Mouse (Mus musculus): ENCODE results near the gene Jarid2.

Jarid2 gene

DNA sequence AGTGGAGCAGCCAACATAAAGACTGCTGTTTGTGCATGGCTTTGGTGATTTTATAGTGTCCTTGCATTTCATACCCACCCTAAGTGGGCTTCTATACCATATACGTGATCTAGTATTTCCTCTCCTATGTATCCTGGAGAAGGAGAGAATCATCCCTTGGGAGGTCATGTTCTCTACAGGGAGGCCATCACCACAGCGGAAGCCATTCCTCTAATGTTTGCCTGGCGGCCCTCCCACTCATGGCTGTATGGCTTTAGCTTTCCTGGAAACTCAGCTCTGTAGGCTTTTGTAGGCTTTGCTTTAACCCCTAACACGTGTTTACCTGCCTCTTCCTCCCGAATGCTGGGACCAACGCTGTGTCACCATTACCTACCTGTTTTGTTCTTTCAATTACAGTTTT, 108.2 kb downstream of the Jarid2 start:
- no peak for DNase-seq (ENCODE audit: low spot score in 2 of 2)

DNA sequence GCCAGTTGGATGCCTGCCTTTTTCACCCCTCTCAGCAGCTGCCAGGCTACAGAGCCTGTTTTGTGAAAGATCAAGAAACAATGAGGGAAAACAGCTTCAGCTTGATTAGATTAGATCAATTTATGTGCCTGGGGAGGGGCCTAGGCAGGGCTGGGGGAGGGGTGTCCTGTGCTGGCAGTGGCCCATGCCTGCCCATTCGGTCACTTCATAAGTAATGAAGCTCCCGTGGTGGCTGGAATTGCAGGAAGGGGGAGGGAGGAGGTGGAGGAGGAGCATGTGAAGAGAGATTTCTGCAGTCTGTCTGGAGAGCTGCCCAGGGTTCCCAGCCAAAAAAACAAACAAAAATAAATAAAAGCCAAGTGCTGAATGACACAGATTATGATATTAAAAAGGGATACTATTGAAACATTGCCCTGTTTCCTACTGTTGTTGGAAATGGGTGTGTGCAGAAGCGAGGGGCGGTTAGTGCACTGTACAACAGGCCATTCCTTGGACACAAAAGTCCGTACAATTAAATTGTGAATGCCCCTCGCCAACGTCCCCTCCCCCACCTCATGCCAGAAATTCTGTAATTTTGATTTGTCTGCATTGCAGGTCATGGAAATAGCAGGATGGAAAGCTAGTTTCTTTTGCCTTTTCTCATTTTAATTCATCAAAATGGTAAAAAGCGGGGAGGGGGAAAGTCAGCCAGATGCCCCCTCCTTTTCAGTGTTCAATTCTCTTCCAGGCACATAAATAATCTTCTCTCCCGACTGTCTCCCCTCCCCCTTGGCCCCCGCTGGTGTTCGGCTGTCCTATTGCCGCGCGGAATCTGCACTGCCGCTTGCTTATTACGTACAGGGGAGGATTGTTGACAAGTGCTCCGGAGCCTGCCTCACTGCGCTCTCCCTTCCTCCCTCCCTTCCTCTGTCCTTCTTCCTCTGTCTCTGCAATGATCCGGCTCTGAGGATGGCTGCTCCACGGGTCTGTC, 110.9 kb downstream of the Jarid2 start:
- peak; percentile 71 for DNase-seq (ENCODE audit: low spot score in 2 of 2)

DNA sequence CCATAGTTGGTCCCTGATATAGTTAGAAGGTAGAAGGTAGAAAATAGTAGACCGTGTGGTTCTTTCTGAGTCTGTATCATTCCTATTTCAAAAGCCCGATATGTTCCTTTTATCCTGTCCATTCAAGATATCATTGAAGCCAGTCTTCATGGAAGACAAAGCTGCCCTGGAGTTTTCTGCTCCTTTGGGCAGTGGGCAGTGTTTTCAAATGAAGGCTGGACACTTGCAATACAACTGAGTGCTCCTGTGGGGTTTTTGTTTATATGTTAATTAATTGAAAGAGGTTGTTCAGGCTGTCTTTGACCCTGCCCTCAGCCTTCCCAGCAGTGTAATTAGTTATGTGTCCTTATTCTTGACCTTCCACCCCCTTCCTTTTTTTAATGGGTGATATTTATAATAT, 122.2 kb downstream of the Jarid2 start:
- DNase-seq (ENCODE audit: low spot score in 2 of 2), result no peak

DNA sequence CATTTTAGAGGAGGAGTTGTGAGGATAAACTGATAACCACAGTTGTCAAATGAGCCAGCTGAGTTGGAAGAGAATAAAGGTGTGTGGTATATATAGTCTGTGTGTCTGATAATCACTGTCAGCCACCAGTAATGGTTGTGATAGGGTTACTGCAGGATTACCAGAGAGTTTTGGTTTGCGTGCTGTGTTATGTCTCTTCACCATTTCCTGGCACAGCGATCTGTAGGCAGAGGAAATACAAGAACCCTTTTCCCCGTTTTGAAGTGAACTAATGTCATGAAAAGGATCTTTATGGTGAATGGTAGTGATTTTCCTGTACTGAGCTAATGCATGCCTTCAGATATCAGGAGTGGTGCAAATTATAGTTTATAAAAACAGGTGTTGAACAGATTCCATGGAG, 122.8 kb downstream of the Jarid2 start:
- DNase-seq (ENCODE audit: low spot score in 2 of 2), result no peak

DNA sequence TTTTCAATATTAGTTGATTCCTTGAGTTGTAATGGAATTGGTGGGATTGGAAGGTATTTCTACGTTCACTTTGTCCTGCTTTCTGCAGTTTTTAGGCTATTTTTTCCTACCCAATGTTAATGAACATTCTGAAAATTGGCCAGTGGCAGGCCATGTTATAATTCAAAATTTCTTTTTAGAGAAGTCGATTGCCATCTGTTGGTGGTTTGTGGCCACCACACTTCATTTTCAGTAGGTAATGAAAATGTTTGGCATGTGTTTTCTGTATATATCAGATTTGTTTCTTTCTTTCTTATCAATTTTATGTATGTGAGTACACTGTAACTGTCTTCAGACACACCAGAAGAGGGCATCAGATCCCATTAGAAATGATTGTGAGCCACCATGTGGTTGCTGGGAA, 136.3 kb downstream of the Jarid2 start:
- no peak for DNase-seq (ENCODE audit: low spot score in 2 of 2)

DNA sequence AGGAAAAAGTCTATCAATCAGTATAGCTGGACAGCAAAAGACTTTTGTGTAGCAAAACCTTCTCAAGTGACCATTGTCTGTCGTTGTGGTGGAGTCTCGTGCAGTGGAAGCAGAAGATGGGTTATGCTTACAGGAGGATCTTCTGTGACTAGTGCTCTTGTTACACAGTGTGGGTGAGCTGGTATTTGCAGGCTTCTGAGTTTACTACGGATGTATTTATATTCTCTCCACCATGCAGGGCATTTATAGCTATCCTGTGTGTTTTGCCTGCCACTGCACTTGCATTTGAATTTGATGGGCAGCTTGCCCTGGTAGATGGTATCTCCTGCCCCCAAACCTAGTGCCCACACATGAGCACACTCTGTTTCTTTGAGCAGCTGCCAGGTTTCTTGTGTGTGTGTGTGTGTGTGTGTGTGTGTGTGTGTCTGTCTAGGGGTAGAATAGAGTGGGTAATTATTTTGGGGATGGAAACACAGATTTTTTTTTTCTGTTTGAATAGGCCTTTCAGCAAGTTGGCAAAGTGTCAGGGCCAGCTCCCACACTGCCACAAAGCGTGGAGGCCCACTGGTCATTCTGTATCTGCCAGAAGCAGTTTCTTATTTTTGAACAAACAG, 138.9 kb downstream of the Jarid2 start:
- DNase-seq (ENCODE audit: low spot score in 2 of 2), result peak; percentile 47 to 49

DNA sequence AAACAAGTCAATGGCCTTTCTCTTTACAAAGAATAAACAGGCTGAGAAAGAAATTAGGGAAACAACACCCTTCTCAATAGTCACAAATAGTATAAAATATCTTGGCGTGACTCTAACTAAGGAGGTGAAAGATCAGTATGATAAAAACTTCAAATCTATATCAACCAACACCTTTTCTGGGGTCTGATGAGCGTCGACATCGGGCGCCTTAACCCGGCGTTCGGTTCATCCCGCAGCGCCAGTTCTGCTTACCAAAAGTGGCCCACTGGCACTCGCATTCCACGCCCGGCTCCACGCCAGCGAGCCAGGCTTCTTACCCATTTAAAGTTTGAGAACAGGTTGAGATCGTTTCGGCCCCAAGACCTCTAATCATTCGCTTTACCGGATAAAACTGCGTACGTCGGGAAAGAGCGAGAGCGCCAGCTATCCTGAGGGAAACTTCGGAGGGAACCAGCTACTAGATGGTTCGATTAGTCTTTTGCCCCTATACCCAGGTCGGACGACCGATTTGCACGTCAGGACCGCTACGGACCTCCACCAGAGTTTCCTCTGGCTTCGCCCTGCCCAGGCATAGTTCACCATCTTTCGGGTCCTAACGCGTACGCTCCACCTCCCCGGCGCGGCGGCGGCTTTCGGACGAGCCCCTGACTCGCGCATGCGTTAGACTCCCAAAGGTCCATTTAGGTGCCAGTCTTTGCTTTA, 140.3 kb downstream of the Jarid2 start:
- peak; percentile 100 for DNase-seq (ENCODE audit: low spot score in 2 of 2)

DNA sequence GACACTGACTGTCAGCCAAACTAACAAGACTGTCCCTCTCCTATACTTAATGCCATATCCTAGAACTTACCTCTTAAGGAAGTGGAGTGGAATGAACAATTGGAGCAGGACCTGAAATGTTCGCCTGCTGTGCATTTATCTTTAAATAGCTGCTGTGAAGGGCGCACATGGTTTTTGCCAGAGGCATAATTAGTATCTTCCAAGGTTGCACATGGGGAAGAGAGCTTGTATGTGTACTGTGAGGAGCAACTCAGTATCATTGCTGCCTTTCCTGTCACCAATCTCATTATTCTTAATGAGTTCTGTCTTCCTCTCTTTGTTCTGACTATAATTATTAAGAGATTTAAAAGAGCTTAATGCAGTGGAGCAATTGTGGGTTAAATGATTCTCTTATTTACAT, 147.5 kb downstream of the Jarid2 start:
- no peak for DNase-seq (ENCODE audit: low spot score in 2 of 2)

DNA sequence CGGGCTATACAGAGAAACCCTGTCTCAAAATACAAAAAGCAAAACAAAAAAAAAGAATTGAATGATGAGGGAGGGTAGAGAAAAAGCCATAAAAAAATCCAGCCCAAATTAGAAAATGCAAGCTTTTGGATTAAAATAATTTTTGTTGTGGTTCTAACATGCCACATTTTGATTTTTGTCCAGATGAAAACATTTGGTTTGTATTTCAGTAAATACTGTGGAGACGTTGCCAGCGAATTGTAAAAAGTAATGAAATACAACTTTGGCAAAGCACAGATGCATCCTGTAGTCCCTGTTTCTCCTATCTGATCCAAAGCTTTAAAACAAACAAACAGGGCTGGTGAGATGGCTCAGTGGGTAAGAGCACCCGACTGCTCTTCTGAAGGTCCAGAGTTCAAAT, 151.7 kb downstream of the Jarid2 start:
- DNase-seq (ENCODE audit: low spot score in 2 of 2), result no peak

DNA sequence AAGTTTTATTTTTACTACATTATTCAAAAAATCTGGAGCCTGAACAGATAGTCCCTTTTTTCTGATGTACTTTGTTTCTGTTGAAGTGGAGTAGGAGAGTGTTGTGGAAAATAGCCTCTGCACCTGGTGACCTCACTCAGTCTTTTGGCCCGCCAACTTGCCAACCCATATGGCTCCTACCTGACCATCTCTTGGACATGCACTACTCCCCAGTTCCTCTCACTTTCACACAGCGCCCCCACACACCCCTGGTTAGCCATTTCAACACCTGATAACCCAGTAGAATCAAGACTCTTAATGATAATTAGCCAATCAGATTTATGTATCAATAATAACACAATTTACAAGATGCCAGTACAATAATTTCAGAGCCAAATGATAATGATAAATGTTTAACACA, 156.9 kb downstream of the Jarid2 start:
- DNase-seq (ENCODE audit: low spot score in 2 of 2), result no peak

DNA sequence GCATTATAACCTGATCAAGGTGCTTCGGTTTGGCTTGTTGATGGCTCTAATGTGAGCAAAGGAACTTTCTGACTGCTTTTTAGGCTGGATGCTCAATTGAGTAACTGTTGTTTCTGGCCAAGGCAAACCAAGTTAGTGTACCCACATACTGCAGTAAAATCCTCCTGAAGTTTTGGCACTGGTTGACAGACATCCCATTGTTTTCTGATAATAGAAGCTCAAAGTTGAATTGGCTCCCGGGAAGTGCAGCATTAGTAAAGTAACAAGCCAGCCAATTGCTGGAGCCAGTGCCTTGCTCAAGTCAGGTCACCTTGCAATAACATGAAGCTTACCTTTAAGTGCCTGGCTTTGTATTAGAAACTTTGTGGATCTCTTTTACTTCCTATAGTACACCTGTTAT, 161.3 kb downstream of the Jarid2 start:
- no peak for DNase-seq (ENCODE audit: low spot score in 2 of 2)

DNA sequence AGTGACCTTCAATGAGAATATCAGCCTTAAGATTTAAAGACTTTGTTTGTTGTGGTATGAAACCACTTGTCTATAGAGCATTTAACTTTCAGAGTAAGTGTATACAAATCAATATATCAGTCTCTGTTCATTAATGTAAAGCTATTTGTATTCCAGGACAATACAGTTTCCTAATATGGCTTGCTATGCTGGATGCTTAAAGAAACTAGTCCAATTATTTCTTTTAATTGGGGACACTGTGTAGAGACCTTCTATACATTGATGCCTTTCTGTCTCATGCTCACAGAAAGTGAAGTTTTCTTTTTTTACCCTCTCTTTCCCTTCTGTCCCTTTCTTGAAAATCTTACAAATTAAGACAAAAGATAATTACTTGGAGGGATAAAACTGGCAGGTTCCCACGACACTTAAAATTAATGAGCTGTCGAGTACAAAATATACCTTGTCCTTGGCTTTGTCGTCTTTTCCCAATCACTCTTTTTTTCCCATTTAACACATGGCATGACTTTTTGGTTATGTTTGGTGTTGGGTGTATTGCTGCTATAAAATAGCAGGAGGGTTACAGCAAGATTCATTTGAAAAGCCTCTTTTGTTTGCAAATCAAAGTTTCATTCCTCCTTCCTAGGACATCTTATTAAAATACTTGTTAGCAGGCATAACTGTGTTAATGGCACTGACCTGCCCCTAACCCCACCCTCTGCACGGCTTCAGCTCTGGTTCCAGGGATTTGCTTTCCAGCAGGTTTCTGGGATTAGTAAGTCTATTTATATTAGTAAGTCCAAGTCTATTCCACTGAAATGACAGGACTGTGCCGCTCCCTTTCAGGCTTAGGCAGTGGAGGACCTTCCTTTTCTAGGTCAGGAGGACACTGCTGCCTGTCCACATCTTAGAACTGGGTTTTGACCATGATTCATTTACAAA, 162.8 kb downstream of the Jarid2 start:
- DNase-seq (ENCODE audit: low spot score in 2 of 2), result no peak

DNA sequence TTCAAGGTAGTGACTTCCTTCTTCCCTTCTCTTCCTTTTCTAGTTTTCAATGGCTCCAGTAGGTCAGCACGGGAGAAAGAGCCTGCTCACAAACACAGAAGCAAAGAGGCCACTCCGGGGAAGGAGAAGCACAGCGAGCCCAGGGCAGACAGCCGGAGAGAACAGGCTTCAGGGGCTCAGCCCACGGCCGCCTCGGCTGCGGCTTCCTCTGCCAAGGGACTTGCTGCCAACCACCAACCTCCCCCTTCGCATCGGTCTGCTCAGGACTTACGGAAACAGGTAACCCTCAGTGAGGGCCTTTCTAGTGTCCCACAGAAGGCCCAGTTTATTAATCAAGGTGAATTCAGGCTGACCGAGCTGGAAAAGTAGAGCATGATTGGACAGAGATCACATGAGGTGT, 166.9 kb downstream of the Jarid2 start:
- no peak for DNase-seq (ENCODE audit: low spot score in 2 of 2)

DNA sequence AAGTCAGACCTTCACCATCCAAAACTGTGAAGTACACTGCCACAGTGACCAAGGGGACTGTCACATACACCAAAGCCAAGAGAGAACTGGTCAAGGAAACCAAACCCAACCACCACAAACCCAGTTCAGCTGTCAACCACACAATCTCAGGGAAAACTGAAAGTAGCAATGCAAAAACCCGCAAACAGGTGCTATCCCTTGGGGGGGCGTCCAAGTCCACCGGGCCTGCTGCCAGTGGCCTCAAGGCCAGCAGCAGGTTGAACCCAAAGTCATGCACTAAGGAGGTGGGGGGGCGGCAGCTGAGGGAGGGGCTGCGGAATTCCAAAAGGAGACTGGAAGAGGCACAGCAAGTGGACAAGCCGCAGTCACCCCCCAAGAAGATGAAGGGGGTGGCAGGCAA, 173.0 kb downstream of the Jarid2 start:
- no peak for DNase-seq (ENCODE audit: low spot score in 2 of 2)

DNA sequence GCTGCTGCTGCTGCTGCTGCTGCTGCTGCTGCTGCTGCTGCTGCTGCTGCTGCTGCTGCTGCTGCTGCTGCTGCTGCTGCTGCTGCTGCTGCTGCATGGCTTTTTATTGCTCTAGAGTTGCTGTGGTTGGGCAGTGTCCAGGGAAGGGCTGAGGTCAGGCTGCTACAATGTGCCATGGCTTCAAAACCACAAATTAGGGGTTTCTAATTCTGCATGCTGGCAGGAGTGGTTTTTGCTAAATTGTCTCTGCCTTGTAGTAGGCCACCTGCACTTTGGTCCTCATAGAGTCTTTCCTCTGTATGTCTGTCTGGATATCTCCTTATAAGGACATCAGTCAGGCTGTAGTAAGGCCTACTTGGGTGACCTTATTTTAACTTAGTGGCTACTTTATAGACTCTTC, 174.1 kb downstream of the Jarid2 start:
- DNase-seq (ENCODE audit: low spot score in 2 of 2), result no peak

DNA sequence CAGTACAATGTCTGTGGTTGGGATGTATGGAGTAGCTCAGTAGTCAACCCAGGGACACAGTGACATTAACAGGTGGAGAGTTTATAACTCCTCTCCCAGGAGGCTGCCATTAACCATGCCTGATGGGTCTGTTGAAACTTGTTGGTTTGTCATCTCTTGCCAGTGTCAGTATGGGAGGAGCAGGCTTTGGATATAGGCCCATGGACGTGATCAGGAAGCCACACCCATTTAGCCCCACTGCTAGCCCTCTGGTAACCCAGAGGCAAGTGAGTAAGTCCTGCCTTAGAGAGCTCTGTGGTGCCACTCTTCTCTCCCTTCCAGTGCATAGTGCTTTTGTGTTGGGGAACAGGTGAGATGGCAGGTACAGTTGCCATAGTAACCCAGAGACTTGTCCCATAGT, 175.0 kb downstream of the Jarid2 start:
- DNase-seq (ENCODE audit: low spot score in 2 of 2), result no peak

DNA sequence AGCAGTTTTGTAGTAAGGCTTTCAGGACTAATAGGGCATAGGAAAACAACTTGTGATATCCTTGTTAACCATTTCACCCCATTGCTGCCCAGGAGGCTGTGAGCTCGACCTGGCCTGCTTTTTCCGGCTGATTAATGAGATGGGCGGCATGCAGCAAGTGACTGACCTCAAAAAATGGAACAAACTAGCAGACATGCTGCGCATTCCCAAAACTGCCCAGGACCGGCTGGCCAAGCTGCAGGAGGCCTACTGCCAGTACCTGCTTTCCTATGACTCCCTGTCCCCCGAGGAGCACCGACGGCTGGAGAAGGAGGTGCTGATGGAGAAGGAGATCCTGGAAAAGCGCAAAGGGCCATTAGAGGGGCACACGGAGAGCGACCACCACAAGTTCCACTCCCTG, 176.9 kb downstream of the Jarid2 start:
- no peak for DNase-seq (ENCODE audit: low spot score in 2 of 2)

DNA sequence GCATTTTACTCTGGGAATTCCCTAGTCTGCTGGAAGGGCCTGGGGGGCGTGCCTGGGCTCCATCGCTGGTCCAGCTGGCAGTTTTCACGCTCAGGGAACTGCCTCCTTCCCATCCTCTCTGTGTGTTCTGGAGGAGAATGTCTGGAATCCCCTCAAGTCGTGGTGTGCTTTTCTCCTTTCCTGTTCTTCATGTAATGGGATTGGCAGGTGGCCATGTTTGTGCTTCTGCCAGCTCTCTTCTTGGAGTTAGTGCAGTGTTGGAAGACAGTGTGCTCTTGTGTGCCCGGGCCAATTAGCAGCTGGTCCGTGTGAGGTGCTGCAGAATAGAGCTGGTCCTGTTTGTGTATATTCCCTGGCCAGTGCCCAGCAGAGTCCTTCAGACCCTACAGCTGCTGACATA, 178.4 kb downstream of the Jarid2 start:
- DNase-seq (ENCODE audit: low spot score in 2 of 2), result peak; percentile 85 to 93

DNA sequence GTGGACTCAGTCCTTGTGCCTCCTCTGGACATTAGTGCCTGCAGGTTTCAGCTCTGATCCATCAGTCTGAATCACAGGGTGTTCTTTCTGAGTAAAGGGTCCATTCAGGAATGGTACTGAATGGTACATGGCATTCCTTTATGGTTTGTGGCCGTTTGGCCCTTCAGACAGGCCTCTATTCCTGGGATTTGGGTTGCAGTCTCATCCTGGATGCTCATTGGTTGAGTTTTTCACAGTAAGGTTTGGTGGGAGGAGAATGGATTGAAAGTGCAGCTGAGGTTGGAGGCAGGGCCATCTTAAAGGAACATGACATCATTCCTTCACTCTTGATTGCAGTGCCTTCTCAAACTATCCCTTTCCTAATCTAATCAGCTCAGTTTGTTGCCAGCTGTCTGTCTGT, 179.5 kb downstream of the Jarid2 start:
- no peak for DNase-seq (ENCODE audit: low spot score in 2 of 2)

DNA sequence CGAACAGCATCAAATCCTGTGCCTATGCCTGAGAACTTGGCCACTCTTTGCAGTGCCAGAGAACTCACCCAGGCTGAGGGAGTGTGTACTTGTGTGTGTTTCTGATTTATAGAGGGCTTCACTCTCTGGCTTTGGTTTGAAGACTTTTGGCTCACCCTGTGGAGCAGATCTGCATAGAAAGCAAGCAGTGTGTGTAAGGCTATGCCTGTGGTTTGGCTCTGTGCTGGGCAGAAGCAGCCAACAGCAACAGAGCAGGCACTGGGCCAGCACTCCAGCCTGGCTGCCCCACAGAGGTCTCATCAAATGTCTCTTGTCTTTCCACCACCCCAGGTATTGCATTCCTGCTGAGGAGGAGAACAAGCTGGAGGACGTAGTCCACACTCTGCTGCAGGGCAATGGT, 183.6 kb downstream of the Jarid2 start:
- no peak for DNase-seq (ENCODE audit: low spot score in 2 of 2)

DNA sequence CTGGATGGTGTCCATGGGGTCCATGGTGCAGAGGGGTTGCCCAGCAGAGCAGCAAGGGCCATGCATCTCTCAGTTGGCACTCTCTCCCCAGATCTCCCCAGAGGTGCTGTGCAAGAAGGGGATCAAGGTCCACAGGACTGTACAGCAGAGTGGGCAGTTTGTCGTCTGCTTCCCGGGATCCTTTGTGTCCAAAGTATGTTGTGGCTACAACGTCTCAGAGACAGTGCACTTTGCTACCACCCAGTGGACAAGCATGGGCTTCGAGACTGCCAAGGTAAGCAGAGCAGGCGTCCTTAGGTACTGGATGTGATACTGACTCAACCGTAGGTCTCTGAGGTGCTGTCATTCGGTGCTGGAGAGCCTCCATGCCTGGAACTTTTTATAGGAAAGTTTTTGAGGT, 184.3 kb downstream of the Jarid2 start:
- DNase-seq (ENCODE audit: low spot score in 2 of 2), result no peak

DNA sequence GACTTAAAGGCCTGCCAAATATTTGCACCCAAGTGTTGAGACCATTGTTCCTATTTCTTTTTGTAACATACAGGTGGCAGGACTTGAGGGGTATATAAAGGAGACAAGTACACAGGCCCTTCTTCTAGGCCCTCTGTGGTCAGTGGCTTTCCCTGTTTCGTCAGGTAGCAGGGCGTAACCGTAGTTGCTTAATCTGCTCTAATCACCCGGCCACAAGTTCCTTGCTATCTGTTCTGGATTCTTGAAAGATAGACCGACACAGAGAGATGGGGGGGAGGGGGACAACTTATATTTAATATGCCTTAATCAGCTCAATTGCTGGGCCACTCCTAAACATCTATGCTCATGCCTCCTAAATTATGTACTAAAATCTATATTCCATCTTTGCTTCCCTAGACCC, 186.1 kb downstream of the Jarid2 start:
- DNase-seq (ENCODE audit: low spot score in 2 of 2), result no peak

Measured in right cerebral cortex, adult 2 months (tissue).